29 mouse cellular contexts compared by ENCODE assay signal in the genomic region with DNA sequence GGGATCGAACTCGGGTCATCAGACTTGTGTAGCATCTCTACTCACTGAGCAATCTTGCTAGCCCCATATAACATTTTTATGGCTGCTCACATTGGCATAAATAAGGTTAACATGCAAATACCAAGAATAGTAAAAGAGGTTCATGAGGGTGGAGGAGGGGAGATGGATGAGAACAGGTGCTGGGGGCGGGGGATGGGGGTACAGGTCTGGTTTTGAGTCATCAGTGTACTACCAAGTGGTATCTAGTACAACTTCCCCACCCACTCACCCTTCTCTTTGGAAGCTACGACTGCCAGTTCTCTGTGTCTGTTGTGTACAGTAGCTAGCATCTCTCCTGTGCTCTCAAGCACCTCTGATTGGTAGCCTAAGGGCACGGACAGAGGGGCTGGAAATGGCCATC. TPM values are rescaled to one million over a fixed set of nuclear protein-coding genes. Genes with fewer than 3 reads are reported as not detected.
A peak's percentile ranks its signal among the peaks of the same experiment; 100 is the strongest.
DNase-seq lines count a peak whose midpoint lies in the region; ATAC-seq and TF ChIP-seq lines count a peak whose summit lies in the region.
"Had no signal": no experiment of that assay in that cellular context is flagged by ENCODE, and none has a peak within 500 bp of the region (broad histone marks: within the 10 kb centered on the region; RNA-seq: fewer than 3 reads in every experiment).

No protein-coding gene starts in this region.

- H3K9ac ChIP-seq in lung, postnatal 0 days (replicated peaks; ENCODE audit: low read depth) = no peak overlapping the region
- no peak overlapping the region for H3K9ac ChIP-seq in intestine, embryonic 16.5 days (ENCODE audit: low read depth, low read length)
- H3K9ac ChIP-seq: embryonic facial prominence, embryonic 13.5 days; forebrain, embryonic 12.5 days; forebrain, embryonic 15.5 days; heart, embryonic 13.5 days; hindbrain, embryonic 14.5 days; intestine, embryonic 15.5 days had no signal

- H3K4me2 ChIP-seq in myocyte (ENCODE audit: low read depth) = no peak overlapping the region
- H3K4me2 ChIP-seq in lung, postnatal 0 days (replicated peaks; ENCODE audit: low read depth, low read length) = no peak overlapping the region
- H3K4me2 ChIP-seq in intestine, embryonic 16.5 days (ENCODE audit: low read depth, low read length) = no peak overlapping the region
- H3K4me2 ChIP-seq: embryonic facial prominence, embryonic 13.5 days; forebrain, embryonic 12.5 days; forebrain, embryonic 15.5 days; heart, embryonic 13.5 days; hindbrain, embryonic 14.5 days; intestine, embryonic 15.5 days had no signal

- H3K4me1 ChIP-seq in lung, postnatal 0 days (ENCODE audit: insufficient read depth, low read depth, low read length) = no peaks in the 10 kb centered on the region
- H3K4me1 ChIP-seq in intestine, embryonic 16.5 days (ENCODE audit: control insufficient read depth, insufficient read depth, low read length) = no peaks in the 10 kb centered on the region
- H3K4me1 ChIP-seq: embryonic facial prominence, embryonic 10.5 days; forebrain, embryonic 12.5 days; forebrain, embryonic 15.5 days had no signal

- H3K27ac ChIP-seq in lung, postnatal 0 days (ENCODE audit: low read length) = no peak overlapping the region
- no peak overlapping the region for H3K27ac ChIP-seq in intestine, embryonic 16.5 days (ENCODE audit: low read length)
- H3K27ac ChIP-seq: embryonic facial prominence, embryonic 10.5 days; embryonic facial prominence, embryonic 13.5 days; forebrain, embryonic 12.5 days; forebrain, embryonic 15.5 days; heart, adult 2 months; heart, embryonic 10.5 days; heart, embryonic 13.5 days; hindbrain, embryonic 14.5 days; hindbrain, postnatal 0 days; intestine, embryonic 15.5 days had no signal

- H3K79me2 ChIP-seq in myocyte (ENCODE audit: control insufficient read depth, insufficient read depth) = peaks cover 12% of the 10 kb centered on the region

- no peaks in the 10 kb centered on the region for H3K27me3 ChIP-seq in myocyte (ENCODE audit: control insufficient read depth, insufficient read depth, insufficient read length)
- H3K27me3 ChIP-seq in lung, postnatal 0 days (replicated peaks; ENCODE audit: insufficient read depth, low read length) = no peaks in the 10 kb centered on the region
- H3K27me3 ChIP-seq in intestine, embryonic 16.5 days (replicated peaks; ENCODE audit: control insufficient read depth, insufficient read depth, low read length) = no peaks in the 10 kb centered on the region
- H3K27me3 ChIP-seq: embryonic facial prominence, embryonic 13.5 days; forebrain, embryonic 12.5 days; forebrain, embryonic 15.5 days; heart, embryonic 13.5 days; intestine, embryonic 15.5 days; Patski had no signal

- peak; percentile 62 for DNase-seq in CD4-positive, CD25-positive, alpha-beta regulatory T cell, adult 2 months (ENCODE audit: low read depth, low spot score)
- DNase-seq in lung, postnatal 0 days (ENCODE audit: low spot score) = no peak
- no peak for DNase-seq in adrenal gland, postnatal 4 days (ENCODE audit: low spot score in 2 of 2)
- DNase-seq: adrenal gland, adult 2 months; adrenal gland, postnatal 14 days; cerebellum, adult 11-12 months; cerebellum, adult 8-10 months; cerebellum, postnatal 10 days; cerebellum, postnatal 36 days; embryo, embryonic 11 days; gastrocnemius, postnatal 25 days; heart, adult 2 months; heart, postnatal 14 days; heart, postnatal 4 days had no signal

- no peak for TF ChIP-seq EP300 in lung, postnatal 0 days (IDR thresholded peaks at IDR 0.05)

- TF ChIP-seq CTCF in lung, postnatal 0 days (IDR thresholded peaks at IDR 0.05) = no peak

- 89% methylated on average over 5 of the region's 5 CpGs for WGBS in lung, postnatal 0 days
- WGBS in intestine, embryonic 16.5 days = 88% methylated on average over 5 of the region's 5 CpGs

- no peak overlapping the region for H3ac ChIP-seq in myocyte (ENCODE audit: control insufficient read depth, insufficient read length)

- H3K36me3 ChIP-seq in myocyte (ENCODE audit: control insufficient read depth, insufficient read depth) = no peaks in the 10 kb centered on the region
- no peaks in the 10 kb centered on the region for H3K36me3 ChIP-seq in lung, postnatal 0 days (ENCODE audit: insufficient read depth, low read length)
- no peaks in the 10 kb centered on the region for H3K36me3 ChIP-seq in intestine, embryonic 16.5 days (ENCODE audit: control insufficient read depth, insufficient read depth, low read length)
- H3K36me3 ChIP-seq: forebrain, embryonic 15.5 days; G1E had no signal

- peak; percentile 84 for ATAC-seq in activated CD4-positive, CD25-positive, alpha-beta regulatory T cell, adult 4 months
- ATAC-seq in lung, postnatal 0 days = no peak
- no peak for ATAC-seq in intestine, embryonic 16.5 days
- ATAC-seq: forebrain, embryonic 15.5 days; hindbrain, postnatal 0 days; intestine, embryonic 15.5 days; Patski had no signal

- H3K4me3 ChIP-seq in myocyte = no peak overlapping the region
- no peak overlapping the region for H3K4me3 ChIP-seq in lung, postnatal 0 days (ENCODE audit: low read depth, low read length)
- no peak overlapping the region for H3K4me3 ChIP-seq in intestine, embryonic 16.5 days (ENCODE audit: low read length)
- H3K4me3 ChIP-seq: embryonic facial prominence, embryonic 10.5 days; embryonic facial prominence, embryonic 13.5 days; erythroblast, embryonic 14.5 days; forebrain, embryonic 12.5 days; forebrain, embryonic 15.5 days; heart, adult 2 months; heart, embryonic 10.5 days; heart, embryonic 13.5 days; intestine, embryonic 15.5 days had no signal

- no peaks in the 10 kb centered on the region for H3K9me3 ChIP-seq in lung, postnatal 0 days (ENCODE audit: low read length)
- H3K9me3 ChIP-seq in intestine, embryonic 16.5 days (ENCODE audit: control insufficient read depth, low read length) = no peaks in the 10 kb centered on the region
- H3K9me3 ChIP-seq: embryonic facial prominence, embryonic 10.5 days; forebrain, embryonic 12.5 days; forebrain, embryonic 15.5 days; G1E; heart, embryonic 10.5 days; intestine, embryonic 15.5 days had no signal

- no peak for TF ChIP-seq POLR2A in myocyte (IDR thresholded peaks at IDR 0.05; ENCODE audit: insufficient read length, low read depth)

TF ChIP-seq in myocyte, 11 proteins besides CTCF, POLR2A, EP300 and RAD21:
- TF ChIP-seq MYOD1 (IDR thresholded peaks at IDR 0.05; ENCODE audit: control insufficient read depth in 1 of 3, insufficient read length in 2 of 3, low read depth in 2 of 3) (peak in 2 of 3 experiments; percentile 30 to 88), E2F4 (IDR thresholded peaks at IDR 0.05; ENCODE audit: insufficient read depth) (no peak), MAX (IDR thresholded peaks at IDR 0.05; ENCODE audit: low read depth) (no peak), REST (IDR thresholded peaks at IDR 0.05; ENCODE audit: insufficient read depth, insufficient read length) (no peak)

RNA-seq across cellular contexts. Expression of gene Tram2, which starts 14.9 kb away (rescaled TPM):
- polyA plus RNA-seq in activated CD4-positive, CD25-positive, alpha-beta regulatory T cell, adult 4 months (2017; shearing (Covaris generic)) = 1 to 10 TPM; 8.0 to 8.9 TPM
- polyA plus RNA-seq in myocyte (2012; fragmentation: generic; extraction: Trizol) = 4.2 TPM
- 8.1 and 8.3 TPM in 2 replicates for polyA plus RNA-seq in lung, postnatal 0 days (2015; fragmentation: Nextera tagmentation; extraction: Ambion mirVana)
- total RNA-seq in adrenal gland, postnatal 4 days (2021) = 10 to 100 TPM; 12.2 to 14.2 TPM
- polyA plus RNA-seq in intestine, embryonic 16.5 days (2015; fragmentation: Nextera tagmentation; extraction: Ambion mirVana) = 5.3 and 6.3 TPM in 2 replicates
- polyA plus RNA-seq: erythroblast, embryonic 14.5 days had no signal
